Mouse (Mus musculus) embryonic fibroblast, embryonic 13.5 days (primary cell): ENCODE measurements around the gene Dnajc12. TPM values are rescaled to one million over a fixed set of nuclear protein-coding genes. Genes with fewer than 3 reads are reported as not detected.
A peak's percentile ranks its signal among the peaks of the same experiment; 100 is the strongest.
"Not testable (repeated sequence)": the region's sequence is repeated elsewhere in the genome, so short reads cannot be mapped to it uniquely, and the experiment has no call there.

Experiments
- H3K27ac ChIP-seq: 2 replicates; pipeline ENCODE4 v1.5.1; 2012; ENCODE audit warnings: low read length, control low read depth, inconsistent platforms; ENCODE audit not compliant: insufficient read depth
- H3K4me1 ChIP-seq: 2 replicates; pipeline ENCODE4 v1.6.1; 2011; ENCODE audit warnings: low read length; ENCODE audit not compliant: control insufficient read depth, insufficient read depth
- H3K4me3 ChIP-seq: 2 replicates; pipeline ENCODE4 v1.5.1; 2011; ENCODE audit warnings: mild to moderate bottlenecking, control low read depth, low read length; ENCODE audit not compliant: insufficient read depth
- CTCF ChIP-seq: IDR thresholded peaks from 2 replicates; pipeline ENCODE4 v1.5.1; 2011; ENCODE audit warnings: mild to moderate bottlenecking, control low read depth, low read length, moderate library complexity, borderline replicate concordance; ENCODE audit not compliant: insufficient read depth
- POLR2A ChIP-seq: IDR thresholded peaks from 2 replicates; pipeline ENCODE4 v1.6.1; 2011; ENCODE audit warnings: low read depth, mild to moderate bottlenecking, control low read depth, low read length, moderate library complexity
- polyA plus RNA-seq: library from polyadenylated mRNA; stranded (reverse); fragments of >200 nt; gene quantifications from 2 replicates; pipeline ENCODE4 v1.2.4, GENCODE M21; 2011; ENCODE audit warnings: low read depth; ENCODE audit not compliant: missing spikeins, insufficient read length

Gene Dnajc12
- polyA plus RNA-seq, 1 experiment = 3.5 TPM

GRCm38 (mm10) chr10:63429380-63429779, 47.1 kb downstream of the Dnajc12 start:
- Histone ChIP-seq H3K4me1 (no peaks in the 10 kb centered on the region), H3K27ac (no peak overlapping the region), H3K4me3 (peak overlapping the region; percentile 90)
- TF ChIP-seq POLR2A (no peak; the same call in 1 of the 2 replicates), CTCF (no peak)

- H3K4me3 ChIP-seq = peak within 1 kb of the TSS; percentile 90
- H3K27ac ChIP-seq = no peak within 1 kb of the TSS
- H3K4me1 ChIP-seq = no peaks in the 10 kb centered on the region
- TF ChIP-seq POLR2A (no peak; the same call in 1 of the 2 replicates), CTCF (no peak)
Observed at GRCm38 (mm10) chr10:63429785-63430305, 47.6 kb downstream of the Dnajc12 start, which contains the start of gene Ctnna3. TSS of gene Ctnna3 (plus strand) at chr10:63430098.

GRCm38 (mm10) chr10:63431221-63431736, 49.0 kb downstream of the Dnajc12 start:
- Histone ChIP-seq H3K4me1 (no peaks in the 10 kb centered on the region), H3K4me3 (no peak overlapping the region), H3K27ac (no peak overlapping the region)
- no peak for TF ChIP-seq CTCF
- TF ChIP-seq POLR2A = no peak

GRCm38 (mm10) chr10:63432099-63432498, 49.9 kb downstream of the Dnajc12 start:
- no peak for TF ChIP-seq POLR2A
- no peak for TF ChIP-seq CTCF
- Histone ChIP-seq H3K4me3 (no peak overlapping the region), H3K27ac (no peak overlapping the region), H3K4me1 (no peaks in the 10 kb centered on the region)

- Histone ChIP-seq H3K27ac (no peak overlapping the region), H3K4me1 (no peaks in the 10 kb centered on the region), H3K4me3 (no peak overlapping the region)
- TF ChIP-seq POLR2A = no peak
- no peak for TF ChIP-seq CTCF
Observed at GRCm38 (mm10) chr10:63432887-63433286, 50.6 kb downstream of the Dnajc12 start.

- Histone ChIP-seq H3K27ac (no peak overlapping the region), H3K4me3 (no peak overlapping the region), H3K4me1 (no peaks in the 10 kb centered on the region)
- no peak for TF ChIP-seq POLR2A
- TF ChIP-seq CTCF = no peak
Observed at GRCm38 (mm10) chr10:63438736-63439262, 56.6 kb downstream of the Dnajc12 start.

- Histone ChIP-seq H3K4me1 (no peaks in the 10 kb centered on the region), H3K27ac (no peak overlapping the region), H3K4me3 (no peak overlapping the region)
- TF ChIP-seq POLR2A (no peak), CTCF (no peak)
Observed at GRCm38 (mm10) chr10:63439694-63440228, 57.5 kb downstream of the Dnajc12 start.

GRCm38 (mm10) chr10:63444602-63445387, 62.6 kb downstream of the Dnajc12 start:
- H3K4me3 ChIP-seq, H3K4me1 ChIP-seq, H3K27ac ChIP-seq: not testable (repeated sequence)

- TF ChIP-seq POLR2A (no peak), CTCF (no peak)
- Histone ChIP-seq H3K4me1 (no peaks in the 10 kb centered on the region), H3K27ac (no peak overlapping the region), H3K4me3 (no peak overlapping the region)
Observed at GRCm38 (mm10) chr10:63453926-63454325, 71.7 kb downstream of the Dnajc12 start.
